ENCODE assay signal across 27 mouse cellular contexts in genomic region chr11:59599211-59599610, GRCm38 (mm10). TPM values are rescaled to one million over a fixed set of nuclear protein-coding genes. Genes with fewer than 3 reads are reported as not detected.
"Had no signal": no experiment of that assay in that cellular context is flagged by ENCODE, and none has a peak within 500 bp of the region (broad histone marks: within the 10 kb centered on the region; RNA-seq: fewer than 3 reads in every experiment).

No protein-coding gene starts in this region.

- H3K4me3 ChIP-seq: lung, embryonic 15.5 days; midbrain, embryonic 10.5 days; midbrain, embryonic 12.5 days; myocyte; neural tube, embryonic 13.5 days; neural tube, embryonic 15.5 days had no signal

- ATAC-seq: midbrain, embryonic 16.5 days had no signal

- H3K27ac ChIP-seq: lung, embryonic 15.5 days; midbrain, embryonic 10.5 days; midbrain, embryonic 12.5 days; neural tube, embryonic 13.5 days; neural tube, embryonic 15.5 days had no signal

- DNase-seq: lung, adult 18-20 months; lung, postnatal 14 days; lung, postnatal 4 days; midbrain, embryonic 14.5 days; retina, postnatal 1 day; right cerebral cortex, adult 18-20 months; right cerebral cortex, postnatal 25 days; right cerebral cortex, postnatal 4 days; spleen, adult 18-20 months; thymus, adult 18-20 months; thymus, postnatal 14 days; thymus, postnatal 36 days had no signal

- H3K36me3 ChIP-seq: lung, embryonic 15.5 days; midbrain, embryonic 10.5 days; midbrain, embryonic 12.5 days; neural tube, embryonic 13.5 days; neural tube, embryonic 15.5 days had no signal

- H3K9me3 ChIP-seq: lung, embryonic 15.5 days; midbrain, embryonic 10.5 days; midbrain, embryonic 12.5 days; neural tube, embryonic 13.5 days; neural tube, embryonic 15.5 days had no signal

- H3K27me3 ChIP-seq: lung, embryonic 15.5 days; midbrain, embryonic 12.5 days; neural tube, embryonic 13.5 days; neural tube, embryonic 15.5 days had no signal

- H3K9ac ChIP-seq: lung, embryonic 15.5 days; midbrain, embryonic 12.5 days; neural tube, embryonic 13.5 days; neural tube, embryonic 15.5 days had no signal

- H3K4me2 ChIP-seq: lung, embryonic 15.5 days; midbrain, embryonic 12.5 days; neural tube, embryonic 13.5 days; neural tube, embryonic 15.5 days had no signal

- H3K4me1 ChIP-seq: lung, embryonic 15.5 days; midbrain, embryonic 10.5 days; midbrain, embryonic 12.5 days; neural tube, embryonic 13.5 days; neural tube, embryonic 15.5 days had no signal

RNA-seq across cellular contexts. Expression of gene Olfr223, which starts 6.1 kb away (rescaled TPM):
- total RNA-seq: megakaryocyte, adult 5-6 weeks; megakaryocyte-erythroid progenitor cell, adult 5-6 weeks had no signal
- polyA plus RNA-seq: liver, embryonic 16.5 days; lung, embryonic 15.5 days; midbrain, embryonic 10.5 days; midbrain, embryonic 12.5 days; midbrain, embryonic 14.5 days; midbrain, embryonic 16.5 days; myocyte; neural tube, embryonic 11.5 days; neural tube, embryonic 13.5 days; neural tube, embryonic 15.5 days; small intestine, adult 2 months; stomach, embryonic 14.5 days; stomach, embryonic 16.5 days; thymus, postnatal 0 days had no signal

RNA-seq across cellular contexts. Expression of gene Olfr222, which starts 23.2 kb away (rescaled TPM):
- total RNA-seq: megakaryocyte, adult 5-6 weeks; megakaryocyte-erythroid progenitor cell, adult 5-6 weeks had no signal
- polyA plus RNA-seq: liver, embryonic 16.5 days; lung, embryonic 15.5 days; midbrain, embryonic 10.5 days; midbrain, embryonic 12.5 days; midbrain, embryonic 14.5 days; midbrain, embryonic 16.5 days; myocyte; neural tube, embryonic 11.5 days; neural tube, embryonic 13.5 days; neural tube, embryonic 15.5 days; small intestine, adult 2 months; stomach, embryonic 14.5 days; stomach, embryonic 16.5 days; thymus, postnatal 0 days had no signal

RNA-seq across cellular contexts. Expression of gene Nlrp3, which starts 57.8 kb away (rescaled TPM):
- total RNA-seq: megakaryocyte-erythroid progenitor cell, adult 5-6 weeks had no signal
- polyA plus RNA-seq: midbrain, embryonic 14.5 days had no signal
